Mouse (Mus musculus) gastrocnemius, adult 8-10 months (tissue): ENCODE measurements around the gene Kcnt1. TPM values are rescaled to one million over a fixed set of nuclear protein-coding genes. Genes with fewer than 3 reads are reported as not detected.

Experiments
- total RNA-seq, 4 experiments: library from RNA; stranded (reverse); gene quantifications; 2 replicates each; pipeline ENCODE4 v1.2.4; 2022

The Kcnt1 gene
- total RNA-seq, 4 experiments from 2014 or later = 0.10 to 0.31 (median 0.24) TPM; not detected in 1

Other genes with a start within 250 kb of the Kcnt1 start
- not detected for gene Ccdc183, start 246.1 kb upstream of the Kcnt1 start, total RNA-seq
- 10 to 100 TPM; 14.9 to 22.8 (median 17.3) TPM for gene Tmem141, start 241.7 kb upstream of the Kcnt1 start, total RNA-seq
- 1 to 10 TPM in 3 of 4 experiments, under 1 TPM in 1; 0.41 to 4.2 (median 1.9) TPM for gene Fcna, start 235.7 kb upstream of the Kcnt1 start, total RNA-seq
- 1 to 10 TPM; 3.5 to 8.6 (median 5.2) TPM for gene Lcn8, start 210.6 kb upstream of the Kcnt1 start, total RNA-seq
- gene Lcn5, start 205.8 kb upstream of the Kcnt1 start, total RNA-seq = not detected
- gene Lcn6, start 186.9 kb upstream of the Kcnt1 start, total RNA-seq = not detected
- gene Lcn10, start 181.0 kb upstream of the Kcnt1 start, total RNA-seq = not detected
- not detected for gene Obp2a, start 163.7 kb upstream of the Kcnt1 start, total RNA-seq
- 10 to 100 TPM; 18.7 to 22.3 (median 20.6) TPM for gene Bmyc, start 157.0 kb upstream of the Kcnt1 start, total RNA-seq
- gene Obp2b, start 126.7 kb upstream of the Kcnt1 start, total RNA-seq = not detected
- not detected for gene Lcn3, start 98.2 kb upstream of the Kcnt1 start, total RNA-seq
- gene Lcn11, start 86.7 kb upstream of the Kcnt1 start, total RNA-seq = not detected
- gene Gm13539, start 81.5 kb upstream of the Kcnt1 start, total RNA-seq = not detected
- gene Glt6d1, start 47.9 kb upstream of the Kcnt1 start, total RNA-seq = not detected
- not detected for gene Lcn9, start 40.6 kb upstream of the Kcnt1 start, total RNA-seq
- not detected for gene Sohlh1, start 16.5 kb upstream of the Kcnt1 start, total RNA-seq
- gene Camsap1, start 119.5 kb downstream of the Kcnt1 start, total RNA-seq = 10 to 100 TPM; 49.2 to 59.3 (median 51.8) TPM
- gene Ubac1, start 158.0 kb downstream of the Kcnt1 start, total RNA-seq = 100 to 1,000 TPM; 223 to 283 (median 240) TPM